Mouse (Mus musculus) cerebellum, adult 2 months (tissue): ENCODE measurements around the gene Rnls. TPM values are rescaled to one million over a fixed set of nuclear protein-coding genes. Genes with fewer than 3 reads are reported as not detected.
"Not testable (repeated sequence)": the region's sequence is repeated elsewhere in the genome, so short reads cannot be mapped to it uniquely, and the experiment has no call there.

ENCODE experiments used
- DNase-seq, 2 experiments: peaks; one replicate each; pipeline ENCODE4 v3.0.0; 2021
- H3K27ac ChIP-seq: fragments of 200-500 bp; 2 replicates; pipeline ENCODE4 v1.5.1; 2012; ENCODE audit warnings: low read length, control low read depth, inconsistent platforms; ENCODE audit not compliant: insufficient read depth
- H3K27me3 ChIP-seq: fragments of 200-500 bp; 2 replicates; pipeline ENCODE4 v1.6.1; 2012; ENCODE audit warnings: inconsistent platforms, mild to moderate bottlenecking, low read length, moderate library complexity; ENCODE audit not compliant: control insufficient read depth, insufficient read depth
- H3K4me1 ChIP-seq: fragments of 200-500 bp; 2 replicates; pipeline ENCODE4 v1.6.1; 2011; ENCODE audit warnings: low read length; ENCODE audit not compliant: control insufficient read depth, insufficient read depth
- H3K4me3 ChIP-seq: fragments of 200-500 bp; replicated peaks from 2 replicates; pipeline ENCODE3; 2011; ENCODE audit warnings: mild to moderate bottlenecking, low read depth, low read length, control low read depth; ENCODE audit not compliant: insufficient read depth
- CTCF ChIP-seq: fragments of 200-500 bp; IDR thresholded peaks from 2 replicates; pipeline ENCODE4 v1.5.1; 2011; ENCODE audit warnings: low read depth, mild to moderate bottlenecking, control low read depth, low read length, moderate library complexity, borderline replicate concordance; ENCODE audit not compliant: insufficient read depth
- POLR2A ChIP-seq: fragments of 200-500 bp; IDR thresholded peaks from 2 replicates; pipeline ENCODE4 v1.6.1; 2011; ENCODE audit warnings: low read length, control low read depth, borderline replicate concordance; ENCODE audit not compliant: insufficient read depth
- WGBS: fragments of 180-500 bp; shearing (Covaris S2); methylation state at CpG from one replicate; pipeline ENCODE4 v1.1.7; 2018; 5-methylcytosine and 5-hydroxymethylcytosine counted together
- polyA plus RNA-seq: library from polyadenylated mRNA; depleted of rRNA; stranded (reverse); fragments of >200 nt; gene quantifications from 2 replicates; pipeline ENCODE4 v1.2.3, GENCODE M21; 2012; rRNA removed

Rnls gene
- polyA plus RNA-seq, result 2.2 and 2.5 TPM in 2 replicates

GRCm38 (mm10) chr19:33391651-33392382, at the start of gene Rnls:
TSS of gene Rnls (minus strand) at chr19:33392295.
- H3K4me1 ChIP-seq, result no peaks in the 10 kb centered on the region
- H3K4me3 ChIP-seq, result peak within 1 kb of the TSS; percentile 82
- DNase-seq, result peak; percentile 89 to 91
- H3K27ac ChIP-seq, result peak within 1 kb of the TSS; percentile 91
- peak; percentile 50; the same call in 1 of the 2 replicates for TF ChIP-seq POLR2A
- no peak for TF ChIP-seq CTCF
- under 1% methylated on average over 48 of the region's 48 CpGs for WGBS
- H3K27me3 ChIP-seq, result no peaks in the 10 kb centered on the region

GRCm38 (mm10) chr19:33429457-33429856, 37.4 kb upstream of the Rnls start:
- 42% methylated on average over 2 of the region's 2 CpGs for WGBS
- no peak overlapping the region for H3K27ac ChIP-seq

GRCm38 (mm10) chr19:33419368-33419767, 27.3 kb upstream of the Rnls start:
- H3K27me3 ChIP-seq, H3K4me3 ChIP-seq, H3K4me1 ChIP-seq, DNase-seq, H3K27ac ChIP-seq: not testable (repeated sequence)
- 86% methylated on average over 9 of the region's 9 CpGs for WGBS

More at GRCm38 (mm10) chr19:33429457-33429856, 37.4 kb upstream of the Rnls start:
- no peak for DNase-seq
- Histone ChIP-seq H3K4me3 (no peak overlapping the region), H3K27me3 (no peaks in the 10 kb centered on the region), H3K4me1 (no peaks in the 10 kb centered on the region)
- TF ChIP-seq CTCF, result no peak
- no peak for TF ChIP-seq POLR2A

DNA sequence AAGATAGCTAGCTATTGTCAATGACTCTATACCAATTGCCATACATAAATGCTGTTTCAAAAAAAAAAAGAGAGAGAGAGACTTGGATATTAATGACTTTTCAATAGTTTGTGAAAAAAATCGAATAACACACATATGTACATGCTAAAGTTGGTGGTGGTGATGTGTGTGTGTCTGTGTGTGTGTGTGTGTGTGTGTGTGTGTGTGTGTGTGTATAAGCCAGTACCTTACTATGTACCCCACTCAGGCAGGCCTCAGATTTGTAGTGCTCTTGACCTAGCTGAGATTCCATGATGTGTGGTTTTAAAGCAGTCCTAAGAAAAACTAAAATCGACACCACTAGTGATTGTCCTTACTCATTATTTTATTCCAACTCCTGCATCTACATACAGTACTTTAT, 11.3 kb downstream of the Rnls start:
- no peak for TF ChIP-seq CTCF
- TF ChIP-seq POLR2A, result no peak
- no peak for DNase-seq
- Histone ChIP-seq H3K4me3 (no peak overlapping the region), H3K4me1 (no peaks in the 10 kb centered on the region), H3K27ac (no peak overlapping the region), H3K27me3 (no peaks in the 10 kb centered on the region)
- WGBS, result 65% methylated on average over 2 of the region's 2 CpGs

DNA sequence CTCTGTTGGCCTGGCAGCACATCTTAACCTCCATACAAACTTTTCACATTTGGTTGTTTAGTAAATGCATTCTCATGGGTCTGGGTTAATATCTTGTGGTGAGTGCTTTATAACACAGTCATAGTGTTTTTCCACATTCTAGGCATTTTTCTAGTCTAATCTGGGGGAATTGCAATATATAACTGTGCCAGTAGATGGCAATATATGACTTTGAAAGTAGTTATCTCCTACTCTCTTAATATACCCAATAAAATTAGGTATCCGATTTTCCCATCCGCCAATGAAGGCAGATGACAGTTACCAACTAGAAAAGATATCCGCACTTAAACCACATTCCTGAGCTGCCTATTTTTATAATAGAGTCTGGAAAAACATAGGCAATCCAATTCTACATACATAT, 11.7 kb downstream of the Rnls start:
- TF ChIP-seq CTCF, result peak; percentile 43; the same call in 1 of the 2 replicates
- TF ChIP-seq POLR2A, result no peak
- peak in 1 of 2 experiments; percentile 22 for DNase-seq

GRCm38 (mm10) chr19:33368808-33369207, 23.3 kb downstream of the Rnls start:
- WGBS, result 77% methylated on average over 2 of the region's 2 CpGs
- no peak for TF ChIP-seq POLR2A
- TF ChIP-seq CTCF, result no peak
- Histone ChIP-seq H3K4me3 (no peak overlapping the region), H3K4me1 (no peaks in the 10 kb centered on the region), H3K27ac (no peak overlapping the region), H3K27me3 (no peaks in the 10 kb centered on the region)
- DNase-seq, result no peak

More for the DNA sequence above, 11.7 kb downstream of the Rnls start:
- no peaks in the 10 kb centered on the region for H3K27me3 ChIP-seq
- 1% methylated on average over 3 of the region's 3 CpGs for WGBS
- H3K27ac ChIP-seq, result no peak overlapping the region
- no peaks in the 10 kb centered on the region for H3K4me1 ChIP-seq
- no peak overlapping the region for H3K4me3 ChIP-seq

- DNase-seq, result peak; percentile 54 to 65
- Histone ChIP-seq H3K27ac (no peak overlapping the region), H3K4me1 (no peaks in the 10 kb centered on the region), H3K27me3 (no peaks in the 10 kb centered on the region), H3K4me3 (no peak overlapping the region)
- 11% methylated on average over 3 of the region's 3 CpGs for WGBS
- TF ChIP-seq POLR2A, result no peak
- peak; percentile 92 for TF ChIP-seq CTCF
Observed at GRCm38 (mm10) chr19:33366661-33367060, 25.4 kb downstream of the Rnls start.

DNA sequence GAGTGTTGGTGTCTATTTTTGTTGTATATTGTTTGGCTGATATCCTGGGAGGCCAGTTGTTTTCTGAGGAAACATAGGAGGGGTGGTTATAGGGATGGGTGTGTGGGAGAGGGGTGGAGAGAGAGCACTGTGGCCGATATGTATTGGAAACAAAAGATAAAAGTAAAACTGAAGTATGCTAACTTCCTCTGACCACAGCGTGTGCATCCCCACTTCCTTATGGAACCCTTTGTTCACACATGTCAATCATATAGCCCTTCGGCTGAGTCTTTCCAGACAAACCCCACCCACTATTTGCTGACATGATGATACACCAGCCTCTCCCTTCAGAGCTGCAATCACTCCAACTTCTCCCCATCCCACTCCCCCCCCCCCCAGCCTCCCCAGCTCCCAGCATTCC, 35.1 kb downstream of the Rnls start:
- Histone ChIP-seq H3K27ac (no peak overlapping the region), H3K27me3 (no peaks in the 10 kb centered on the region), H3K4me3 (no peak overlapping the region), H3K4me1 (no peaks in the 10 kb centered on the region)
- DNase-seq, result no peak
- 21% methylated on average over 3 of the region's 3 CpGs for WGBS
- TF ChIP-seq POLR2A (no peak), CTCF (no peak)
